ENCODE assay signal across 22 mouse cellular contexts in the genomic region with DNA sequence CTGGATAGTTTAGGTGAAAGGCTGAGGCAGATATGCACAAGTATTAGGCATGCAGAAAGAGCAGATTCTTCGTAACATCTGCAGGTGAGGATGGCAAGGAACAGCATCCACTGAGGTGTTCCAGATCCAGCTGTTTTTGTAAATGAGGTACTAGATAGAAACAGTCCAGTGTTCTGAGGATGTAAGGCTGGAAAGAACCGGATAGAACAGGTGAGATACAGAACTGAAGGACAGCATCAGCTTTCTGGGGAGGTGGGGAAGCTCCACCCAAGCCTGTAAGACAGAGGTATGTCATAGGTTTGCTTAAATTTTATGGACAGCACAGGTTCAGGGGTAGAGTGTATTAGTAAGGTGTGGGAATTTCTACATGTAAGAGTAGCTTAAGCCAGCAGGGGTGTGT. TPM values are rescaled to one million over a fixed set of nuclear protein-coding genes. Genes with fewer than 3 reads are reported as not detected.
DNase-seq lines count a peak whose midpoint lies in the region; ATAC-seq and TF ChIP-seq lines count a peak whose summit lies in the region.
"Had no signal": no experiment of that assay in that cellular context is flagged by ENCODE, and none has a peak within 500 bp of the region (broad histone marks: within the 10 kb centered on the region; RNA-seq: fewer than 3 reads in every experiment).

No protein-coding gene starts in this region.

- 89% methylated on average over 2 of the region's 2 CpGs for WGBS in midbrain, embryonic 13.5 days

- H3K9me3 ChIP-seq in midbrain, embryonic 13.5 days: no peaks in the 10 kb centered on the region
- H3K9me3 ChIP-seq: embryonic facial prominence, embryonic 13.5 days; embryonic facial prominence, embryonic 15.5 days; forebrain, embryonic 13.5 days; forebrain, embryonic 15.5 days had no signal

- H3K4me3 ChIP-seq in testis, adult 2 months (ENCODE audit: control insufficient read depth, low read depth, low read length): peak overlapping the region; percentile 59; the same call in 1 of the 2 replicates
- no peak overlapping the region for H3K4me3 ChIP-seq in embryonic fibroblast, embryonic 13.5 days (ENCODE audit: insufficient read depth, low read length)
- no peak overlapping the region for H3K4me3 ChIP-seq in midbrain, embryonic 13.5 days (replicated peaks)
- H3K4me3 ChIP-seq: embryonic facial prominence, embryonic 13.5 days; embryonic facial prominence, embryonic 15.5 days; forebrain, embryonic 13.5 days; forebrain, embryonic 15.5 days had no signal

- no peak for ATAC-seq in midbrain, embryonic 13.5 days
- ATAC-seq: CD4-positive, CD25-positive, alpha-beta regulatory T cell, adult 4 months; forebrain, embryonic 13.5 days; forebrain, embryonic 15.5 days; forebrain, postnatal 0 days had no signal

- no peak overlapping the region for H3K27ac ChIP-seq in testis, adult 2 months (ENCODE audit: control insufficient read depth, insufficient read depth, low read depth, low read length)
- H3K27ac ChIP-seq in embryonic fibroblast, embryonic 13.5 days (ENCODE audit: insufficient read depth, low read length): peak overlapping the region; percentile 73
- no peak overlapping the region for H3K27ac ChIP-seq in midbrain, embryonic 13.5 days
- H3K27ac ChIP-seq: embryonic facial prominence, embryonic 13.5 days; embryonic facial prominence, embryonic 15.5 days; forebrain, embryonic 13.5 days; forebrain, embryonic 15.5 days had no signal

- H3K36me3 ChIP-seq in testis, adult 2 months (ENCODE audit: control insufficient read depth, insufficient read depth, low read length): no peaks in the 10 kb centered on the region
- H3K36me3 ChIP-seq in midbrain, embryonic 13.5 days: no peaks in the 10 kb centered on the region
- H3K36me3 ChIP-seq: embryonic facial prominence, embryonic 13.5 days; embryonic facial prominence, embryonic 15.5 days; forebrain, embryonic 15.5 days had no signal

- DNase-seq in testis, postnatal 14 days (ENCODE audit: low spot score): no peak
- peak; percentile 76 for DNase-seq in R1 (ENCODE audit: low read depth, low spot score)
- DNase-seq in B cell, adult 2 months: no peak
- DNase-seq: adrenal gland, adult 2 months; adrenal gland, postnatal 10 days; adrenal gland, postnatal 25 days; cerebellum, adult 11 months; cerebellum, adult 18-20 months; cerebellum, adult 8-10 months; cerebellum, adult 9-11 months; cerebellum, postnatal 14 days; cerebellum, postnatal 36 days; embryo, embryonic 11 days; forebrain, postnatal 0 days had no signal

- no peak overlapping the region for H3K9ac ChIP-seq in midbrain, embryonic 13.5 days (replicated peaks)
- H3K9ac ChIP-seq: embryonic facial prominence, embryonic 13.5 days; embryonic facial prominence, embryonic 15.5 days; forebrain, embryonic 13.5 days; forebrain, embryonic 15.5 days; forebrain, postnatal 0 days had no signal

- H3K4me1 ChIP-seq in testis, adult 2 months (ENCODE audit: control insufficient read depth, insufficient read depth, low read length): peaks cover 13% of the 10 kb centered on the region
- H3K4me1 ChIP-seq in embryonic fibroblast, embryonic 13.5 days (ENCODE audit: control insufficient read depth, insufficient read depth, low read length): peaks cover 31% of the 10 kb centered on the region
- H3K4me1 ChIP-seq in midbrain, embryonic 13.5 days (replicated peaks): peaks cover 16% of the 10 kb centered on the region

- no peak for TF ChIP-seq POLR2A in testis, adult 2 months (IDR thresholded peaks at IDR 0.05; ENCODE audit: control insufficient read depth, low read depth, low read length)
- TF ChIP-seq POLR2A in embryonic fibroblast, embryonic 13.5 days (IDR thresholded peaks at IDR 0.05; ENCODE audit: low read depth, low read length): no peak

- no peaks in the 10 kb centered on the region for H3K27me3 ChIP-seq in testis, adult 2 months (ENCODE audit: control insufficient read depth, insufficient read depth, low read length)
- H3K27me3 ChIP-seq in midbrain, embryonic 13.5 days: peaks cover 32% of the 10 kb centered on the region
- H3K27me3 ChIP-seq: embryonic facial prominence, embryonic 13.5 days; embryonic facial prominence, embryonic 15.5 days had no signal

- H3K4me2 ChIP-seq in midbrain, embryonic 13.5 days (replicated peaks): no peak overlapping the region
- H3K4me2 ChIP-seq: embryonic facial prominence, embryonic 13.5 days; embryonic facial prominence, embryonic 15.5 days; forebrain, embryonic 13.5 days; forebrain, embryonic 15.5 days had no signal

- TF ChIP-seq CTCF in testis, adult 2 months (IDR thresholded peaks at IDR 0.05; ENCODE audit: control insufficient read depth, insufficient read depth, insufficient replicate concordance, low read depth, low read length): no peak
- TF ChIP-seq CTCF in embryonic fibroblast, embryonic 13.5 days (IDR thresholded peaks at IDR 0.05; ENCODE audit: borderline replicate concordance, insufficient read depth, low read length): no peak

RNA-seq across cellular contexts. Expression of gene Nid2, which starts 4.3 kb away (rescaled TPM):
- 5.7 and 7.0 TPM in 2 replicates for polyA plus RNA-seq in testis, adult 2 months (2012; rRNA removed)
- 53.3 and 93.2 TPM in 2 replicates for polyA plus RNA-seq in embryonic fibroblast, embryonic 13.5 days (2011; ENCODE audit: insufficient read length, low read depth, missing spikeins)
- polyA plus RNA-seq in midbrain, embryonic 13.5 days (2015; fragmentation: Nextera tagmentation; extraction: Ambion mirVana): 35.1 and 40.7 TPM in 2 replicates
